Mouse (Mus musculus): Measurements from ENCODE around the gene Pik3r5. TPM values are rescaled to one million over a fixed set of nuclear protein-coding genes. Genes with fewer than 3 reads are reported as not detected.
A peak's percentile ranks its signal among the peaks of the same experiment; 100 is the strongest.

Pik3r5 gene
- 5.8 and 9.5 TPM in 2 replicates for polyA plus RNA-seq (2012; ENCODE audit: insufficient read depth, low replicate concordance)

GRCm38 (mm10) chr11:68431699-68432360 is at the start of gene Pik3r5:
Gene Pik3r5, plus strand, starts transcription at chr11:68432121.
- TF ChIP-seq GATA1 (IDR thresholded peaks at IDR 0.05; ENCODE audit: borderline replicate concordance, low read length) (no peak), FLI1 (IDR thresholded peaks at IDR 0.05; ENCODE audit: low read length) (no peak)
- peaks cover 51% of the 10 kb centered on the region for H3K27me3 ChIP-seq (replicated peaks)
- H3K4me1 ChIP-seq, result peaks cover 18% of the 10 kb centered on the region
- no peaks in the 10 kb centered on the region for H3K36me3 ChIP-seq (replicated peaks; ENCODE audit: low read length)
- H3K9me3 ChIP-seq, result 0 out of 2 replicates have a peak, but pooled peaks cover 4% of the 10 kb centered on the region
- H3K4me3 ChIP-seq (replicated peaks), result peak within 1 kb of the TSS; percentile 91

DNA sequence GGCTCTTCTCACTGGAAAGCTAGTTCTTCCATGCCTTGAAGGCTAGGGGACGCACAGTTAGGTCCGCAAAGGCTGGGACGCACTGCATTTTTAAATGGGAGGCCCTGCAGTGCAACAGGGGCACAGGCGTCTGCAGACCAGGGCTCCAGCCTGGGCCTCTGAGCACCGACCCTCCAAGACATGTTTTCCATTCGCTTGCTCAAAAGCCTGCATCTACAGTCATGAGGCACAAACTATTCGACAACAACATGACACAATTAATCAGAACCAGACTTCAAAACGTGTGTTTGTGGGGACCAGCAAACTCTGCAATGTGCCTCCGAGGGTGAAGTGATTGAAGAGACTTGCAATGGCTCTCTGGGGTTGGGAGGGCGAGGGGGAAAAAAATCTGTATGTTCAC is 48.4 kb upstream of the Pik3r5 start:
- Histone ChIP-seq H3K4me3 (replicated peaks) (no peak overlapping the region), H3K36me3 (replicated peaks; ENCODE audit: low read length) (no peaks in the 10 kb centered on the region), H3K27me3 (replicated peaks) (peaks cover 96% of the 10 kb centered on the region), H3K9me3 (no peaks in the 10 kb centered on the region; the same call in 1 of the 2 replicates), H3K4me1 (peaks cover 30% of the 10 kb centered on the region)
- no peak for TF ChIP-seq FLI1 (IDR thresholded peaks at IDR 0.05; ENCODE audit: low read length)
- no peak for TF ChIP-seq GATA1 (IDR thresholded peaks at IDR 0.05; ENCODE audit: borderline replicate concordance, low read length)

DNA sequence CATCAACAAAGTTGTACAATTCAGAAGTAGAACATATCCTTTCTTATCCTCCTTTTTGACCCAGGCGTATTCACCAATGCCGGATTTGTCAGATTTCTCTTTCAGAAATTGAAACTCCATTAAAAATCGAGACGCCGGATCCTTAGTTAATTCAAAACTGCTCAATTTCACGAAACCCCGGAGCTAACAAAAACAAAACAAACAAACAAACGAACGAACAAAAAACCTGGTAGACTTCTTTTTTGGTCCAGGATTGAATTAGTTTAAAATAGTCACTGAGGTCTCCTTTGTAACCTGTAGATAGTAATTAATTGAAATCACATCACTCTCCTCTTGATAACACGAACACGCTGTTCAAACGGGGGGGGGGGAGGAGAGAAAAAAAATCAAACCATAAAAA is 47.8 kb upstream of the Pik3r5 start:
- Histone ChIP-seq H3K9me3 (no peaks in the 10 kb centered on the region; the same call in 1 of the 2 replicates), H3K36me3 (replicated peaks; ENCODE audit: low read length) (no peaks in the 10 kb centered on the region), H3K27me3 (replicated peaks) (peaks cover 96% of the 10 kb centered on the region), H3K4me3 (replicated peaks) (no peak overlapping the region), H3K4me1 (peaks cover 30% of the 10 kb centered on the region)
- no peak for TF ChIP-seq FLI1 (IDR thresholded peaks at IDR 0.05; ENCODE audit: low read length)
- TF ChIP-seq GATA1 (IDR thresholded peaks at IDR 0.05; ENCODE audit: borderline replicate concordance, low read length), result no peak

- Histone ChIP-seq H3K4me1 (peaks cover 29% of the 10 kb centered on the region), H3K4me3 (replicated peaks) (peak overlapping the region; percentile 93), H3K36me3 (replicated peaks; ENCODE audit: low read length) (no peaks in the 10 kb centered on the region), H3K9me3 (no peaks in the 10 kb centered on the region; the same call in 1 of the 2 replicates), H3K27me3 (replicated peaks) (peaks cover 96% of the 10 kb centered on the region)
- TF ChIP-seq FLI1 (IDR thresholded peaks at IDR 0.05; ENCODE audit: low read length), result no peak
- TF ChIP-seq GATA1 (IDR thresholded peaks at IDR 0.05; ENCODE audit: borderline replicate concordance, low read length), result no peak
These were observed 47.3 kb upstream of the Pik3r5 start for GRCm38 (mm10) chr11:68384592-68385020.

DNA sequence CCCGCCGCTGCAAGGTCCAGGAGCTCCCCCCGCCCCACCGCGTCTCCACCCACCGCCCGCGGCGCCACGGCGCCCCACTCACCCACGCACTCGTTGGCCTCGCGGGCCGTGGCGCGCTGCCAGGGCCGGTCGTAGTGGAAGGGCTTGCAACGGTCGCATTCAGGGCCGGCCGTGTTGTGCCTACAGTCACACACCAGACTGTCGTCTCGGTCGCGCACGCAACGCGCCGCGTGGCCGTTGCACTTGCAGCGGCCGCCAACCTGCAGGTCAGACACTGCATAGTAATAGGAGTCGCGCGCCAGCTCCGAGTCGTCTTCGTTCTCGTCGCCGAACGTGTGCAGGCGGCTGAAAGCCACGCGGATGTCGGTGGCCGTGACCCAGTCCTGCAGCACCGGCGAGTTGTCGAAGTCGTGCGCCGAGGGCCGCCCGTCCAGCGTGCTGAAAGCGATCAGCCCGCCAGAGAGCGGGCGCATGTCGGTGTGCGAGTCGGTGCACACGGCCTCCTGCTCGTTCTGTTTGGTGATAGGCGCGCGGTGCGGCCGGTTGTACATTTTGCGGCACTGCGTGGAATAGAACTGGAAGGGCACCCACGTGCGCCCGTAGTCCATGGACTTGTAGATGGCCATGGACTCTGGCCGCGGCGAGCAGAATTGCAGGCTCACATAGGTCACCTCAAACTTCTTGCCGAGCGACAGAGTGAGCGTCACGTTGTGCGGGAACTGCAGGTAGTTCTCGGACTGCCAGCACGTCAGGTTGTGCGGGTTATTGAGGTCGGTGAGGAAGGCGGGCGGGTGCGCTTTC is 46.7 kb upstream of the Pik3r5 start:
- Histone ChIP-seq H3K36me3 (replicated peaks; ENCODE audit: low read length) (no peaks in the 10 kb centered on the region), H3K27me3 (replicated peaks) (peaks cover 95% of the 10 kb centered on the region), H3K9me3 (no peaks in the 10 kb centered on the region; the same call in 1 of the 2 replicates), H3K4me3 (replicated peaks) (peak overlapping the region; percentile 93), H3K4me1 (peaks cover 31% of the 10 kb centered on the region)
- TF ChIP-seq GATA1 (IDR thresholded peaks at IDR 0.05; ENCODE audit: borderline replicate concordance, low read length) (no peak), FLI1 (IDR thresholded peaks at IDR 0.05; ENCODE audit: low read length) (no peak)

DNA sequence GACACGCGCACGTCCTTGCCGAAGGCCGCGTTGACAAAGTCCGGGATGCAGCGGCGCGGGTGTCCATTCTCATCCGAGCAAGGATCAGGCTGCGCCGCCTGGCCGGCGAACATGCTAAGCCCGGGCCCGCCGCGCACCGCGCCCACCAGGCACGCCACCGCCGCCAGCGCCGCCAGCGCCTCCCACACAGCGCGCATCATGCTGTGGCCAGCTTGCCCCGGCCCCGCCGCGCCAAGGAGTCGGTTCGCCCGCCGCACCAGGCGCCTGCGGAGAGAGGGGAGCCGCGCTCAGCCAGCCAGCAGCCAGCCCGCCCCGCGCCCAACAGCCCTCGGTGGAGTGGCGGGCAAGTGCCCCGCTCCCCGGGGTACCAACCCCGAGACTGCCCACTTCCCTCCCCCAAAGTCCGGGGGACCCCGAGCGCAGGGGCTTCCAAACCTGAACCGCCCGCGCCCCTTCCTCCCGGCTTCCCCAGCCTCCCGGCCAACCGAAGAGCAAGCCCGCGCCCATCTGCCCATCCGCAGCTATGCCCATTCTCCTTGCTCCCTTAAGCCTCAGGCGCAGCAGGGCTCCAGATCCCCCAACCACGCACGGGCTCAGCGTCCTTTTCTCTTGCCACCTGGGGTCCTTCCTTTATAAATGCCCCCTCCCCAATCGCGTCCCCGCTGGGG is 45.9 kb upstream of the Pik3r5 start:
- Histone ChIP-seq H3K4me3 (replicated peaks) (peak overlapping the region; percentile 93), H3K4me1 (peaks cover 38% of the 10 kb centered on the region), H3K36me3 (replicated peaks; ENCODE audit: low read length) (no peaks in the 10 kb centered on the region), H3K9me3 (no peaks in the 10 kb centered on the region; the same call in 1 of the 2 replicates), H3K27me3 (replicated peaks) (peaks cover 96% of the 10 kb centered on the region)
- TF ChIP-seq FLI1 (IDR thresholded peaks at IDR 0.05; ENCODE audit: low read length), result no peak
- TF ChIP-seq GATA1 (IDR thresholded peaks at IDR 0.05; ENCODE audit: borderline replicate concordance, low read length), result no peak

- TF ChIP-seq GATA1 (IDR thresholded peaks at IDR 0.05; ENCODE audit: borderline replicate concordance, low read length) (no peak), FLI1 (IDR thresholded peaks at IDR 0.05; ENCODE audit: low read length) (no peak)
- H3K4me3 ChIP-seq (replicated peaks), result peak overlapping the region; percentile 93
- H3K36me3 ChIP-seq (replicated peaks; ENCODE audit: low read length), result no peaks in the 10 kb centered on the region
- peaks cover 96% of the 10 kb centered on the region for H3K27me3 ChIP-seq (replicated peaks)
- H3K4me1 ChIP-seq, result peaks cover 41% of the 10 kb centered on the region
- H3K9me3 ChIP-seq, result peaks cover 2% of the 10 kb centered on the region
These were observed 45.1 kb upstream of the Pik3r5 start for GRCm38 (mm10) chr11:68386589-68387440.

DNA sequence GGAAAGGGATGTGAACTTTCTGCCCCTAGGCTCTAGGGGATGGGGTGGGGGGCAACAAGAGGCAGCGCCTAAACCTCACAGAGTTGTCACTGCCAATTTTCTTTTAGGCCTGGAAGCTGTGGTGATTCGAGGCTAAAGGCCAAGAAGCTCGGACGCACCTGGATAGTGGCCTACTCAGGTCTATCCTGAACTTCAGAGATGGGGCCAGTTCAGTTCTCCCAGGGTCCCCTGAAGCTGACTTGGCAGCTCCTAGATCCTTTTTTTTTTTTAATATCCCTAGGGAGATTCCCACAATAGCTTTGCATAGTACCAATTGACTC is 44.5 kb upstream of the Pik3r5 start:
- H3K4me3 ChIP-seq (replicated peaks), result peak overlapping the region; percentile 93
- peaks cover 96% of the 10 kb centered on the region for H3K27me3 ChIP-seq (replicated peaks)
- no peaks in the 10 kb centered on the region for H3K36me3 ChIP-seq (replicated peaks; ENCODE audit: low read length)
- TF ChIP-seq GATA1 (IDR thresholded peaks at IDR 0.05; ENCODE audit: borderline replicate concordance, low read length) (no peak), FLI1 (IDR thresholded peaks at IDR 0.05; ENCODE audit: low read length) (no peak)
- peaks cover 41% of the 10 kb centered on the region for H3K4me1 ChIP-seq
- H3K9me3 ChIP-seq, result peaks cover 8% of the 10 kb centered on the region
